Mouse (Mus musculus): ENCODE data around the gene Ncapd2. TPM values are rescaled to one million over a fixed set of nuclear protein-coding genes. Genes with fewer than 3 reads are reported as not detected.

The Ncapd2 gene
- polyA plus RNA-seq, 1 experiment: 34.7 TPM

DNA sequence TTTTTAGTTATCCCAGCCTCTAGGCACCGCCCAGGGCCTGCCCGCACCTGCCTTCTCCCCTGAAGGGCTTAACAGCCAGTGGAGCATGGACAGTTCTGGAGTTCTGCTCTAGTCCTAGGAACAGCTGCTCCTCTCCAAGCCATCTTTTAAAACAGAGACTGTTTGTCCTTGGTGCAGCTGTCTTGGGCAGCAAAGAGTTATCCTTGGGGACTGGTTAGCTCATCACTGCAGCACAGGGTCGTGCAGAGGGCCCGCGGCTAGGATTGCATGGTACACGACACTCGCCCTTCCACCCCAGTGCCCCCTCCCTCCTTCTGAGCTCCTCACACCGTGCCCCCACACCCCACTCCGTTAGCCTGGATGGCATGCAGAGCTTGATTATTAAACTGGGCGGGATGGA lies 44.2 kb downstream of the Ncapd2 start:
- peak overlapping the region; percentile 70 for H3K4me2 ChIP-seq (ENCODE audit: low read depth)
- peak overlapping the region; percentile 98 for H3K4me3 ChIP-seq
- H3K79me2 ChIP-seq (ENCODE audit: control insufficient read depth, insufficient read depth): peaks cover 32% of the 10 kb centered on the region
- no peaks in the 10 kb centered on the region for H3K27me3 ChIP-seq (ENCODE audit: control insufficient read depth, insufficient read depth, insufficient read length)
- peaks cover 9% of the 10 kb centered on the region for H3K36me3 ChIP-seq (ENCODE audit: control insufficient read depth, insufficient read depth)
- peak overlapping the region; percentile 60 for H3ac ChIP-seq (ENCODE audit: control insufficient read depth, insufficient read length)
- TF ChIP-seq POLR2A (IDR thresholded peaks at IDR 0.05; ENCODE audit: insufficient read length, low read depth) (peak; percentile 54), POLR2AphosphoS2 (IDR thresholded peaks at IDR 0.05; ENCODE audit: insufficient read length, low read depth) (peak; percentile 71), TCF3 (IDR thresholded peaks at IDR 0.05; ENCODE audit: insufficient read length, low read depth) (peak; percentile 15), MAX (IDR thresholded peaks at IDR 0.05; ENCODE audit: low read depth) (no peak), MYOG (IDR thresholded peaks at IDR 0.05; ENCODE audit: control insufficient read depth in 1 of 3, insufficient read depth in 1 of 3, insufficient read length in 2 of 3, low read depth in 2 of 3) (peak; percentile 86 to 97 (median 88)), MYOD1 (IDR thresholded peaks at IDR 0.05; ENCODE audit: control insufficient read depth in 1 of 3, insufficient read length in 2 of 3, low read depth in 2 of 3) (peak; percentile 79 to 95 (median 86)), TCF12 (IDR thresholded peaks at IDR 0.05; ENCODE audit: insufficient read depth, poor library complexity, severe bottlenecking) (peak; percentile 88), REST (IDR thresholded peaks at IDR 0.05; ENCODE audit: insufficient read depth, insufficient read length) (no peak)

GRCm38 (mm10) chr6:125146797-125147196 lies 44.7 kb downstream of the Ncapd2 start:
- H3ac ChIP-seq (ENCODE audit: control insufficient read depth, insufficient read length): peak overlapping the region; percentile 60
- TF ChIP-seq POLR2A (IDR thresholded peaks at IDR 0.05; ENCODE audit: insufficient read length, low read depth) (no peak), MAX (IDR thresholded peaks at IDR 0.05; ENCODE audit: low read depth) (no peak), POLR2AphosphoS2 (IDR thresholded peaks at IDR 0.05; ENCODE audit: insufficient read length, low read depth) (no peak), SRF (IDR thresholded peaks at IDR 0.05; ENCODE audit: control insufficient read depth, insufficient read length, low read depth) (no peak), MYOG (IDR thresholded peaks at IDR 0.05; ENCODE audit: control insufficient read depth in 1 of 3, insufficient read depth in 1 of 3, insufficient read length in 2 of 3, low read depth in 2 of 3) (no peak), MYOD1 (IDR thresholded peaks at IDR 0.05; ENCODE audit: control insufficient read depth in 1 of 3, insufficient read length in 2 of 3, low read depth in 2 of 3) (no peak)
- H3K36me3 ChIP-seq (ENCODE audit: control insufficient read depth, insufficient read depth): peaks cover 11% of the 10 kb centered on the region
- H3K79me2 ChIP-seq (ENCODE audit: control insufficient read depth, insufficient read depth): peaks cover 32% of the 10 kb centered on the region
- H3K4me2 ChIP-seq (ENCODE audit: low read depth): peak overlapping the region; percentile 70
- H3K4me3 ChIP-seq: peak overlapping the region; percentile 98
- H3K27me3 ChIP-seq (ENCODE audit: control insufficient read depth, insufficient read depth, insufficient read length): no peaks in the 10 kb centered on the region

GRCm38 (mm10) chr6:125146148-125146547 lies 45.4 kb downstream of the Ncapd2 start:
- Histone ChIP-seq H3ac (ENCODE audit: control insufficient read depth, insufficient read length) (peak overlapping the region; percentile 60), H3K4me3 (peak overlapping the region; percentile 98), H3K27me3 (ENCODE audit: control insufficient read depth, insufficient read depth, insufficient read length) (no peaks in the 10 kb centered on the region), H3K79me2 (ENCODE audit: control insufficient read depth, insufficient read depth) (peaks cover 29% of the 10 kb centered on the region), H3K36me3 (ENCODE audit: control insufficient read depth, insufficient read depth) (peaks cover 12% of the 10 kb centered on the region), H3K4me2 (ENCODE audit: low read depth) (peak overlapping the region; percentile 70)
- TF ChIP-seq TCF3 (IDR thresholded peaks at IDR 0.05; ENCODE audit: insufficient read length, low read depth) (no peak), REST (IDR thresholded peaks at IDR 0.05; ENCODE audit: insufficient read depth, insufficient read length) (no peak), POLR2A (IDR thresholded peaks at IDR 0.05; ENCODE audit: insufficient read length, low read depth) (peak; percentile 12)

GRCm38 (mm10) chr6:125145479-125145951 lies 46.0 kb downstream of the Ncapd2 start:
- Histone ChIP-seq H3K4me3 (peak overlapping the region; percentile 98), H3K79me2 (ENCODE audit: control insufficient read depth, insufficient read depth) (peaks cover 22% of the 10 kb centered on the region), H3K36me3 (ENCODE audit: control insufficient read depth, insufficient read depth) (peaks cover 12% of the 10 kb centered on the region), H3K27me3 (ENCODE audit: control insufficient read depth, insufficient read depth, insufficient read length) (no peaks in the 10 kb centered on the region), H3ac (ENCODE audit: control insufficient read depth, insufficient read length) (peak overlapping the region; percentile 60), H3K4me2 (ENCODE audit: low read depth) (peak overlapping the region; percentile 70)
- TF ChIP-seq POLR2A (IDR thresholded peaks at IDR 0.05; ENCODE audit: insufficient read length, low read depth) (peak; percentile 46), USF1 (IDR thresholded peaks at IDR 0.05; ENCODE audit: low read depth) (no peak), POLR2AphosphoS2 (IDR thresholded peaks at IDR 0.05; ENCODE audit: insufficient read length, low read depth) (peak; percentile 57), MYOD1 (IDR thresholded peaks at IDR 0.05; ENCODE audit: control insufficient read depth in 1 of 3, insufficient read length in 2 of 3, low read depth in 2 of 3) (peak in 1 of 3 experiments; percentile 2)

DNA sequence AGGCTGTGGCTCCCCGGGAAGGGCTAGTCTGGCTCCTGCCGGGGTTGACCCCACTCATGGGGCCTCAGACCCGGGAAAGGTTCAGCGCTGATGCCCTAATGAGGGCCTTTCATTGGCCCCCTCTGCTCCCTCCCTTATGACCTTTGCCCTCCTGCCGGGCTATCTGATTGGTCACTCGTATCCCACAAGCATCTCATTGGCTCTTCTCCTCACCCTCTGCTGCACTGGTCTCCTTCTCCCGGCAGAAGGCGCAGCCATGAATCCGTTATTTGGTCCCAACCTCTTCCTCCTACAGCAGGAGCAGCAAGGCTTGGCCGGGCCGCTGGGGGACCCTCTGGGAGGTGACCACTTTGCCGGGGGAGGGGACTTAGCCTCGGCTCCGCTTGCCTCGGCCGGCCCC lies 46.5 kb downstream of the Ncapd2 start, which contains the start of gene Iffo1:
Gene Iffo1, plus strand, starts transcription at position 241 of the 400 bp plus-strand sequence.
- peak within 1 kb of the TSS; percentile 60 for H3ac ChIP-seq (ENCODE audit: control insufficient read depth, insufficient read length)
- no peaks in the 10 kb centered on the region for H3K27me3 ChIP-seq (ENCODE audit: control insufficient read depth, insufficient read depth, insufficient read length)
- H3K4me2 ChIP-seq (ENCODE audit: low read depth): peak within 1 kb of the TSS; percentile 70
- peak; percentile 80 for TF ChIP-seq POLR2A (IDR thresholded peaks at IDR 0.05; ENCODE audit: insufficient read length, low read depth)
- TF ChIP-seq MYOG (IDR thresholded peaks at IDR 0.05; ENCODE audit: control insufficient read depth in 1 of 3, insufficient read depth in 1 of 3, insufficient read length in 2 of 3, low read depth in 2 of 3): no peak
- TF ChIP-seq REST (IDR thresholded peaks at IDR 0.05; ENCODE audit: insufficient read depth, insufficient read length): no peak
- TF ChIP-seq MYOD1 (IDR thresholded peaks at IDR 0.05; ENCODE audit: control insufficient read depth in 1 of 3, insufficient read length in 2 of 3, low read depth in 2 of 3): no peak
- peak; percentile 24 for TF ChIP-seq SRF (IDR thresholded peaks at IDR 0.05; ENCODE audit: control insufficient read depth, insufficient read length, low read depth)
- TF ChIP-seq POLR2AphosphoS2 (IDR thresholded peaks at IDR 0.05; ENCODE audit: insufficient read length, low read depth): peak; percentile 66
- H3K36me3 ChIP-seq (ENCODE audit: control insufficient read depth, insufficient read depth): peaks cover 12% of the 10 kb centered on the region
- H3K4me3 ChIP-seq: peak within 1 kb of the TSS; percentile 98
- H3K79me2 ChIP-seq (ENCODE audit: control insufficient read depth, insufficient read depth): peaks cover 19% of the 10 kb centered on the region

DNA sequence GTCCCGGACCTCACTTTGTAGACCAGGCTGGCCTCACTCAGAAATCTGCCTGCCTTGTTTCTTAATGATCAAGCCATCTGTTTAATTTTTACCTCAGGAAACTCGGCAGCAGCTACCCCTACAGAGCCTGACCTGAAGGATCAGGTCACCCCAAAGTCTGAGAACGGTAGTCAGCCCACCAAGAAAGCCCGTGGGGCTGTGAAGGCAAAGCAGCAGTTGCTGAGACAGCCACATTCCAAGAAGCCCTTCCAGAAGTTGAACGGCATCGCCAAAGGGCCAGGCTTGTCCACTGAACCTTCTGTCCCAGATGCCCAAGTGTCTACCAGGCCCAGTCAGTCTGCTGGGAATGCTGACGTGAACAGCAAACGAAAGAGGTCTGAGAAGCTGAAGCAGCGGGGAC lies 47.6 kb downstream of the Ncapd2 start:
- H3K36me3 ChIP-seq (ENCODE audit: control insufficient read depth, insufficient read depth): peaks cover 12% of the 10 kb centered on the region
- no peak for TF ChIP-seq POLR2A (IDR thresholded peaks at IDR 0.05; ENCODE audit: insufficient read length, low read depth)
- TF ChIP-seq POLR2AphosphoS2 (IDR thresholded peaks at IDR 0.05; ENCODE audit: insufficient read length, low read depth): no peak
- no peak for TF ChIP-seq CEBPB (IDR thresholded peaks at IDR 0.05; ENCODE audit: insufficient read depth, poor library complexity, severe bottlenecking)
- no peak for TF ChIP-seq MYOD1 (IDR thresholded peaks at IDR 0.05; ENCODE audit: control insufficient read depth in 1 of 3, insufficient read length in 2 of 3, low read depth in 2 of 3)
- no peak for TF ChIP-seq TCF12 (IDR thresholded peaks at IDR 0.05; ENCODE audit: insufficient read depth, poor library complexity, severe bottlenecking)
- TF ChIP-seq REST (IDR thresholded peaks at IDR 0.05; ENCODE audit: insufficient read depth, insufficient read length): no peak
- no peak for TF ChIP-seq SRF (IDR thresholded peaks at IDR 0.05; ENCODE audit: control insufficient read depth, insufficient read length, low read depth)
- no peak for TF ChIP-seq MAX (IDR thresholded peaks at IDR 0.05; ENCODE audit: low read depth)
- no peak for TF ChIP-seq MYOG (IDR thresholded peaks at IDR 0.05; ENCODE audit: control insufficient read depth in 1 of 3, insufficient read depth in 1 of 3, insufficient read length in 2 of 3, low read depth in 2 of 3)
- TF ChIP-seq USF1 (IDR thresholded peaks at IDR 0.05; ENCODE audit: low read depth): no peak
- TF ChIP-seq TCF3 (IDR thresholded peaks at IDR 0.05; ENCODE audit: insufficient read length, low read depth): no peak
- TF ChIP-seq E2F4 (IDR thresholded peaks at IDR 0.05; ENCODE audit: insufficient read depth): no peak
- H3K4me3 ChIP-seq: no peak overlapping the region
- peaks cover 16% of the 10 kb centered on the region for H3K79me2 ChIP-seq (ENCODE audit: control insufficient read depth, insufficient read depth)
- no peak overlapping the region for H3K4me2 ChIP-seq (ENCODE audit: low read depth)
- H3K27me3 ChIP-seq (ENCODE audit: control insufficient read depth, insufficient read depth, insufficient read length): no peaks in the 10 kb centered on the region
- H3ac ChIP-seq (ENCODE audit: control insufficient read depth, insufficient read length): no peak overlapping the region
